Mouse (Mus musculus) C2C12 (cell line): Measurements from ENCODE around the gene Ceacam1.
"Not testable (repeated sequence)": the region's sequence is repeated elsewhere in the genome, so short reads cannot be mapped to it uniquely, and the experiment has no call there.

ENCODE experiments used
- CEBPB ChIP-seq: IDR thresholded peaks from one replicate; pipeline ENCODE4 v1.6.1; 2011; ENCODE audit warnings: low read depth, mild to moderate bottlenecking, control low read depth, moderate library complexity
- CTCF ChIP-seq: IDR thresholded peaks from one replicate; pipeline ENCODE4 v1.5.1; 2011; ENCODE audit not compliant: control insufficient read depth, insufficient read depth, insufficient read length
- MAX ChIP-seq: IDR thresholded peaks from one replicate; pipeline ENCODE4 v1.6.1; 2011; ENCODE audit warnings: mild to moderate bottlenecking, control low read depth
- MYOD1 ChIP-seq: IDR thresholded peaks from one replicate; pipeline ENCODE4 v1.6.1; 2011; ENCODE audit warnings: low read depth; ENCODE audit not compliant: control insufficient read depth, insufficient read length
- MYOG ChIP-seq: IDR thresholded peaks from one replicate; pipeline ENCODE4 v1.6.1; 2011; ENCODE audit not compliant: control insufficient read depth, insufficient read length; ENCODE audit errors: extremely low read depth
- USF1 ChIP-seq: IDR thresholded peaks from one replicate; pipeline ENCODE4 v1.6.1; 2011; ENCODE audit warnings: low read depth, mild to moderate bottlenecking, control low read depth, moderate library complexity

- not testable (repeated sequence) for TF ChIP-seq USF1, CTCF, MAX, MYOD1, MYOG, CEBPB
Measured at GRCm38 (mm10) chr7:25477752-25478093, 320 bp upstream of the Ceacam1 start.
